Mouse (Mus musculus) kidney, embryonic 15.5 days (tissue): ENCODE data around the gene Fam151a. TPM values are rescaled to one million over a fixed set of nuclear protein-coding genes. Genes with fewer than 3 reads are reported as not detected.
"Not testable (repeated sequence)": the region's sequence is repeated elsewhere in the genome, so short reads cannot be mapped to it uniquely, and the experiment has no call there.

ENCODE experiments used
- ATAC-seq: fragments of 200-750 bp; cut with Nextera tagmentation; replicated peaks from 2 replicates; pipeline ENCODE4 v1.8.0; 2017; ENCODE audit warnings: moderate TSS enrichment; ENCODE audit not compliant: low FRiP score
- H3K27ac ChIP-seq: fragments of 300-500 bp; sonication (generic); 2 replicates; pipeline ENCODE4 v1.5.1; 2015; ENCODE audit warnings: mild to moderate bottlenecking, inconsistent platforms
- H3K27me3 ChIP-seq: fragments of 300-500 bp; sonication (generic); 2 replicates; pipeline ENCODE4 v1.6.1; 2015; ENCODE audit warnings: inconsistent platforms
- H3K36me3 ChIP-seq: fragments of 300-500 bp; sonication (generic); 2 replicates; pipeline ENCODE4 v1.6.1; 2015; ENCODE audit warnings: inconsistent platforms
- H3K4me1 ChIP-seq: fragments of 300-500 bp; sonication (generic); 2 replicates; pipeline ENCODE4 v1.6.1; 2015; ENCODE audit warnings: inconsistent platforms
- H3K4me2 ChIP-seq: fragments of 300-500 bp; sonication (generic); 2 replicates; pipeline ENCODE4 v1.6.1; 2015; ENCODE audit warnings: moderate library complexity, mild to moderate bottlenecking, inconsistent platforms
- H3K4me3 ChIP-seq: fragments of 300-500 bp; sonication (generic); replicated peaks from 2 replicates; pipeline ENCODE4 v1.5.1; 2015; ENCODE audit warnings: mild to moderate bottlenecking, inconsistent platforms
- H3K9ac ChIP-seq: fragments of 300-500 bp; sonication (generic); 2 replicates; pipeline ENCODE4 v1.6.1; 2015; ENCODE audit warnings: mild to moderate bottlenecking, inconsistent platforms
- H3K9me3 ChIP-seq: fragments of 300-500 bp; sonication (generic); replicated peaks from 2 replicates; pipeline ENCODE4 v1.6.1; 2016; ENCODE audit warnings: inconsistent platforms
- WGBS: fragments of 180-500 bp; shearing (Covaris S2); methylation state at CpG from one replicate; pipeline ENCODE4 v1.1.7; 2015; ENCODE audit warnings: mixed read lengths; 5-methylcytosine and 5-hydroxymethylcytosine counted together
- polyA plus RNA-seq: library from polyadenylated mRNA; unstranded; fragments of >200 nt; fragmentation: Nextera tagmentation; extraction: Ambion mirVana; gene quantifications from 2 replicates; pipeline ENCODE4 v1.2.1, GENCODE M21; 2015

Gene Fam151a
- polyA plus RNA-seq, 1 experiment from 2014 or later: 5.3 TPM

DNA sequence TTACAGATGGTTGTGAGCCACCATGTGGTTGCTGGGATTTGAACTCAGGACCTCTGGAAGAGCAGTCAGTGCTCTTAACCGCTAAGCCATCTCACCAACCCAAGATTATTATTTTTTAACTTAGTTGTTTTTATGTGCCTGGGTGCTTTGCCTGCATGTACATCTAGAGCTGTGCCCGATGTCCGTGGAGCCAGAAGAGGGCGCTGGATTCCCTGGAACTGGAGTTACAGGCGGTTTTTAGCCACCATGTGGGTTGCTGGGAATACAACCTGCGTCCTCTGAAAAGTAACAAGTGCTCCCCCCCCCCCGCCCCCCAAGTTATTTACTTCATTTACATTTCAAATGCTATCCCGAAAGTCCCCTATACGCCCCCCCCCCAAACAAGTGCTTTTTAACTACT lies 60.1 kb downstream of the Fam151a start:
- not testable (repeated sequence) for H3K9ac ChIP-seq, H3K27me3 ChIP-seq, H3K4me2 ChIP-seq, H3K36me3 ChIP-seq, ATAC-seq, H3K27ac ChIP-seq, H3K4me3 ChIP-seq, H3K9me3 ChIP-seq
- 93% methylated on average over 9 of the region's 9 CpGs for WGBS
- peaks cover 17% of the 10 kb centered on the region for H3K4me1 ChIP-seq

DNA sequence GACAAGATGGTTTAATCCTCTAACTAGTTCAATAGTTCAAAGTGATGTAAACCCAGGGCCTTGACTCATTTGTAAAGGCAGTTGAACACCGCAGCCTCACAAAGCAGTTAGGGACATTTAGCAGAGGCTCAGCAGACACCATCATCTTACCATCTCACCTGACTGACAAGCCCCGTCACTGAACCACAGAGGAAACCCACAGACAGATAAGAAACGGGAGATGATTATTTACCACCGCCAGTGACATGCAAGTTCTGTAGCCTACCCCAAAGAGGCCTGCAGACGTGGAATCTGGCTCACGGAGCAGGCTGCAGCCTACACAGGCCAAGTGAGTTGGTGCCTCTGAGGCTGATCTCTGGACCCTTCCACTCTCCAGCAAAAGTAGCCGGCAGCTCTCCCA lies 60.6 kb downstream of the Fam151a start:
- Histone ChIP-seq H3K4me1 (peaks cover 17% of the 10 kb centered on the region), H3K9ac (no peak overlapping the region), H3K4me2 (no peak overlapping the region), H3K27ac (no peak overlapping the region), H3K9me3 (no peaks in the 10 kb centered on the region), H3K4me3 (no peak overlapping the region), H3K36me3 (no peaks in the 10 kb centered on the region), H3K27me3 (no peaks in the 10 kb centered on the region)
- WGBS: 85% methylated on average over 7 of the region's 7 CpGs
- no peak for ATAC-seq

DNA sequence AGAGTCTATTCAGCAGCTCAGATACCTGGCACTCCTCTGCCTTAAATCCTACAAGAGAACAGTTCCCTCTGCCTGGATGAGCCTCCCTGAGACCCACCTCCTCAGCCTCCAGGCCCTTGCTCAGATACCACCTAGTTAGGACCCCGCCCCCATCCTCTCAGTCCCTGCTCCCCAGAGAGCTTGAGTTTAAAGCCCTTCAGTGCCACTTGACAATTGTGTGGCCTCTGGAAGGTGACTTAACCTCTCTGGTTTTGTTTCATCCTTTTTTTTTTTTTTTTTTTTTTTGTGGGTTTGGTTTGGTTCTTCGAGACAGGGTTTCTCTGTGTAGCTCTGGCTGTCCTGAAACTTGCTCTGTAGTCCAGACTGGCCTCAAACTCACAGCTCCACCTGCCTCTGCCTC lies 61.6 kb downstream of the Fam151a start:
- WGBS: 96% methylated on average over 2 of the region's 2 CpGs

More for the DNA sequence above, 61.6 kb downstream of the Fam151a start:
- H3K27ac ChIP-seq: no peak overlapping the region
- H3K9ac ChIP-seq: no peak overlapping the region
- no peak overlapping the region for H3K4me2 ChIP-seq
- H3K36me3 ChIP-seq: no peaks in the 10 kb centered on the region
- H3K27me3 ChIP-seq: no peaks in the 10 kb centered on the region
- peaks cover 18% of the 10 kb centered on the region for H3K4me1 ChIP-seq
- no peak overlapping the region for H3K4me3 ChIP-seq
- no peaks in the 10 kb centered on the region for H3K9me3 ChIP-seq
- no peak for ATAC-seq

Other genes starting within 250 kb of the Fam151a start
- gene Bsnd, start 241.6 kb upstream of the Fam151a start, polyA plus RNA-seq: 7.9 and 8.9 TPM in 2 replicates
- 4.6 and 4.8 TPM in 2 replicates for gene Dhcr24, start 172.9 kb upstream of the Fam151a start, polyA plus RNA-seq
- not detected in 2 replicates for gene Lexm, start 116.6 kb upstream of the Fam151a start, polyA plus RNA-seq
- gene Ttc22, start 111.5 kb upstream of the Fam151a start, polyA plus RNA-seq: 5.8 and 6.0 TPM in 2 replicates
- 13.4 and 14.8 TPM in 2 replicates for gene Pars2, start 82.8 kb upstream of the Fam151a start, polyA plus RNA-seq
- gene Ttc4, start 54.9 kb upstream of the Fam151a start, polyA plus RNA-seq: 98.1 and 104 TPM in 2 replicates
- 0.52 and 0.57 TPM in 2 replicates for gene Mroh7, start 3.0 kb upstream of the Fam151a start, polyA plus RNA-seq
- 2.7 and 3.7 TPM in 2 replicates for gene Acot11, start 71.1 kb downstream of the Fam151a start, polyA plus RNA-seq
- 99.4 and 108 TPM in 2 replicates for gene Ssbp3, start 176.8 kb downstream of the Fam151a start, polyA plus RNA-seq